Mouse (Mus musculus) embryo, embryonic 10.5 days (tissue): ENCODE measurements around the gene 4933402E13Rik.

Experiments used
- DNase-seq: peaks from one replicate; pipeline ENCODE4 v3.0.0-alpha.2; 2015; ENCODE audit warnings: low spot score

Gene 4933402E13Rik

GRCm38 (mm10) chrX:62283199-62283598 is at the start of gene 4933402E13Rik:
Gene 4933402E13Rik, plus strand, starts transcription at chrX:62283499.
- no peak for DNase-seq
